In genomic region chr4:105107943-105108640, GRCm38 (mm10) we compare ENCODE assay signal across 9 mouse cellular contexts. TPM values are rescaled to one million over a fixed set of nuclear protein-coding genes. Genes with fewer than 3 reads are reported as not detected.
DNase-seq lines count a peak whose midpoint lies in the region; ATAC-seq and TF ChIP-seq lines count a peak whose summit lies in the region.
"Had no signal": no experiment of that assay in that cellular context is flagged by ENCODE, and none has a peak within 500 bp of the region (broad histone marks: within the 10 kb centered on the region; RNA-seq: fewer than 3 reads in every experiment).

No protein-coding gene starts in this region.

- H3K27me3 ChIP-seq in heart, embryonic 12.5 days (replicated peaks): 0 out of 2 replicates have a peak, but pooled peaks cover 3% of the 10 kb centered on the region
- H3K27me3 ChIP-seq in lung, postnatal 0 days (replicated peaks; ENCODE audit: insufficient read depth, low read length): no peaks in the 10 kb centered on the region
- peaks cover 8% of the 10 kb centered on the region; the same call in 1 of the 2 replicates for H3K27me3 ChIP-seq in kidney, embryonic 16.5 days (ENCODE audit: insufficient read depth, low read length)

- H3K4me3 ChIP-seq in heart, embryonic 12.5 days: peak overlapping the region; percentile 90
- no peak overlapping the region for H3K4me3 ChIP-seq in lung, postnatal 0 days (ENCODE audit: low read depth, low read length)
- H3K4me3 ChIP-seq in kidney, embryonic 16.5 days (ENCODE audit: low read length): peak overlapping the region; percentile 75

- H3K9me3 ChIP-seq in heart, embryonic 12.5 days (replicated peaks): no peaks in the 10 kb centered on the region
- H3K9me3 ChIP-seq in lung, postnatal 0 days (ENCODE audit: low read length): no peaks in the 10 kb centered on the region
- H3K9me3 ChIP-seq in kidney, embryonic 16.5 days (ENCODE audit: low read length): no peaks in the 10 kb centered on the region

- H3K4me1 ChIP-seq in heart, embryonic 12.5 days (replicated peaks): peaks cover 28% of the 10 kb centered on the region
- no peaks in the 10 kb centered on the region for H3K4me1 ChIP-seq in lung, postnatal 0 days (ENCODE audit: insufficient read depth, low read depth, low read length)
- H3K4me1 ChIP-seq in kidney, embryonic 16.5 days (ENCODE audit: insufficient read depth, low read length): peaks cover 7% of the 10 kb centered on the region; the same call in 1 of the 2 replicates

- 45% methylated on average over 12 of the region's 12 CpGs for WGBS in heart, embryonic 12.5 days
- 69% methylated on average over 12 of the region's 12 CpGs for WGBS in lung, postnatal 0 days
- 65% methylated on average over 12 of the region's 12 CpGs for WGBS in kidney, embryonic 16.5 days

- H3K27ac ChIP-seq in heart, embryonic 12.5 days (ENCODE audit: poor library complexity, severe bottlenecking): peak overlapping the region; percentile 94
- H3K27ac ChIP-seq in lung, postnatal 0 days (ENCODE audit: low read length): no peak overlapping the region
- H3K27ac ChIP-seq in kidney, embryonic 16.5 days (ENCODE audit: low read length): peak overlapping the region; percentile 51; the same call in 1 of the 2 replicates

- H3K9ac ChIP-seq in heart, embryonic 12.5 days: peak overlapping the region; percentile 76
- no peak overlapping the region for H3K9ac ChIP-seq in lung, postnatal 0 days (replicated peaks; ENCODE audit: low read depth)
- no peak overlapping the region for H3K9ac ChIP-seq in kidney, embryonic 16.5 days (replicated peaks; ENCODE audit: low read length)

- no peaks in the 10 kb centered on the region for H3K36me3 ChIP-seq in heart, embryonic 12.5 days
- H3K36me3 ChIP-seq in lung, postnatal 0 days (ENCODE audit: insufficient read depth, low read length): no peaks in the 10 kb centered on the region
- H3K36me3 ChIP-seq in kidney, embryonic 16.5 days (ENCODE audit: insufficient read depth, low read length): no peaks in the 10 kb centered on the region

- no peak for DNase-seq in heart, postnatal 36 days
- no peak for DNase-seq in lung, postnatal 0 days (ENCODE audit: low spot score)
- no peak for DNase-seq in lung, postnatal 10 days
- no peak for DNase-seq in spleen, postnatal 10 days (ENCODE audit: low spot score in 2 of 2)
- DNase-seq in Muller cell, postnatal 12 days (ENCODE audit: inconsistent ontology term): no peak
- DNase-seq: retina, postnatal 1 day; thymus, adult 2 months had no signal

- no peak for TF ChIP-seq EP300 in lung, postnatal 0 days (IDR thresholded peaks at IDR 0.05)

- peak overlapping the region; percentile 67 for H3K4me2 ChIP-seq in heart, embryonic 12.5 days
- H3K4me2 ChIP-seq in lung, postnatal 0 days (replicated peaks; ENCODE audit: low read depth, low read length): peak overlapping the region; percentile 97; the same call in 1 of the 2 replicates
- peak overlapping the region; percentile 98 for H3K4me2 ChIP-seq in kidney, embryonic 16.5 days (replicated peaks; ENCODE audit: low read depth, low read length)

- TF ChIP-seq CTCF in lung, postnatal 0 days (IDR thresholded peaks at IDR 0.05): no peak

- intact Hi-C loops in heart, postnatal 36 days (cut with DNase I): loop anchor here (5.0 kb wide), 1 partner anchor 71 kb away; no protein-coding TSS in a partner anchor

- no peak for ATAC-seq in heart, embryonic 12.5 days (ENCODE audit: insufficient number of reproducible peaks, low FRiP score)
- ATAC-seq in lung, postnatal 0 days: no peak
- no peak for ATAC-seq in kidney, embryonic 16.5 days (ENCODE audit: low FRiP score, low TSS enrichment)

RNA-seq across cellular contexts. Expression of gene Prkaa2, which starts 1.6 kb away (rescaled TPM):
- 48.2 and 53.1 TPM in 2 replicates for polyA plus RNA-seq in heart, embryonic 12.5 days (2016; fragmentation: Nextera tagmentation; extraction: Ambion mirVana)
- 10 to 100 TPM; 76.0 to 78.1 TPM for total RNA-seq in heart, postnatal 36 days (2021)
- 2.3 and 2.6 TPM in 2 replicates for polyA plus RNA-seq in lung, postnatal 0 days (2015; fragmentation: Nextera tagmentation; extraction: Ambion mirVana)
- 8.8 and 9.1 TPM in 2 replicates for polyA plus RNA-seq in kidney, embryonic 16.5 days (2015; fragmentation: Nextera tagmentation; extraction: Ambion mirVana)

RNA-seq across cellular contexts. Expression of gene Plpp3, which starts 49.1 kb away (rescaled TPM):
- polyA plus RNA-seq in heart, embryonic 12.5 days (2016; fragmentation: Nextera tagmentation; extraction: Ambion mirVana): 28.6 and 30.3 TPM in 2 replicates
- 10 to 100 TPM; 66.2 to 75.1 TPM for total RNA-seq in heart, postnatal 36 days (2021)
- 134 and 140 TPM in 2 replicates for polyA plus RNA-seq in lung, postnatal 0 days (2015; fragmentation: Nextera tagmentation; extraction: Ambion mirVana)
- polyA plus RNA-seq in kidney, embryonic 16.5 days (2015; fragmentation: Nextera tagmentation; extraction: Ambion mirVana): 69.2 and 76.3 TPM in 2 replicates
